16 mouse cellular contexts compared by ENCODE assay signal in genomic region chr17:24867914-24868313, GRCm38 (mm10).
DNase-seq lines count a peak whose midpoint lies in the region; ATAC-seq lines count a peak whose summit lies in the region.
"Had no signal": no experiment of that assay in that cellular context is flagged by ENCODE, and none has a peak within 500 bp of the region (broad histone marks: within the 10 kb centered on the region; RNA-seq: fewer than 3 reads in every experiment).

No protein-coding gene starts in this region.

- no peak for DNase-seq in frontal cortex, postnatal 10 days (ENCODE audit: low spot score in 2 of 2)
- DNase-seq in layer of hippocampus, adult 11-12 months (ENCODE audit: low spot score), result peak; percentile 48
- DNase-seq in layer of hippocampus, adult 9-10 months (ENCODE audit: low spot score), result no peak
- peak; percentile 42 for DNase-seq in right cerebral cortex, adult 18-20 months
- DNase-seq in right cerebral cortex, postnatal 4 days, result no peak
- no peak for DNase-seq in heart, adult 11 months
- DNase-seq: adrenal gland, adult 8-10 months; adrenal gland, postnatal 25 days; cerebellum, adult 9-10 months; cerebellum, postnatal 14 days; gastrocnemius, postnatal 10 days; gastrocnemius, postnatal 36 days had no signal

- peak; percentile 89 for ATAC-seq in frontal cortex, adult (ENCODE audit: low TSS enrichment)
- ATAC-seq: activated CD4-positive, CD25-positive, alpha-beta regulatory T cell, adult 4 months; forebrain, embryonic 13.5 days; forebrain, embryonic 16.5 days had no signal

Comparison
In these comparisons a context has a peak if more than half of its experiments do, and no peak if none do; other contexts are left out.
1. DNase-seq: peak in layer of hippocampus, adult 11-12 months (single experiment) and right cerebral cortex, adult 18-20 months (single experiment); none in frontal cortex, postnatal 10 days (0 of 2), layer of hippocampus, adult 9-10 months (single experiment), right cerebral cortex, postnatal 4 days (single experiment) and heart, adult 11 months (single experiment).